Mouse (Mus musculus) left cerebral cortex, adult 18-20 months (tissue): ENCODE measurements around the gene Osm. TPM values are rescaled to one million over a fixed set of nuclear protein-coding genes. Genes with fewer than 3 reads are reported as not detected.

Source experiments
- DNase-seq, 2 experiments: peaks; one replicate each; pipeline ENCODE4 v3.0.0; 2021 to 2022; ENCODE audit warnings: low spot score in 2 of 2, mixed read lengths in 1 of 2
- total RNA-seq, 2 experiments: library from RNA; stranded (reverse); gene quantifications; 2 replicates each; pipeline ENCODE4 v1.2.3; 2021

Osm gene
- total RNA-seq, 2 experiments from 2014 or later = 0.19 TPM; not detected in 1

DNA sequence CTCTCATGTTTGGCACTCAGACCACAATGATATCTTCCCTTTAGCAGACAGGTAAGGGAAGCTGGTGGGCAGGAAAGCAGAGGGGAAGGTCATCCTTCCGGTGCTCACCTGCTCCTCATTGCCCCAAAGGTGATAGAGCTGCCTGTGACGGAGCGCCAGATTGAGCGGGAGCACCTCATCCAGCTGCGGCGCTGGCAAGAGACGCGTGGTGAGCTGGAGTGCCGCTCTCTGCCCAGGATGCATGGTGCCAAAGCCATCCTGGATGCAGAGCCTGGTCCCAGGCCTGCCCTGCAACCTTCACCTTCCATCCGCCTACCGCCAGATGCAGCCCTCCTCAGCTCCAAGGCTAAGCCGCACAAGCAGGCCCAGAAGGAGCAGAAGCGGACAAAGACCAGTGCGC, 21.6 kb upstream of the Osm start:
- DNase-seq = no peak

DNA sequence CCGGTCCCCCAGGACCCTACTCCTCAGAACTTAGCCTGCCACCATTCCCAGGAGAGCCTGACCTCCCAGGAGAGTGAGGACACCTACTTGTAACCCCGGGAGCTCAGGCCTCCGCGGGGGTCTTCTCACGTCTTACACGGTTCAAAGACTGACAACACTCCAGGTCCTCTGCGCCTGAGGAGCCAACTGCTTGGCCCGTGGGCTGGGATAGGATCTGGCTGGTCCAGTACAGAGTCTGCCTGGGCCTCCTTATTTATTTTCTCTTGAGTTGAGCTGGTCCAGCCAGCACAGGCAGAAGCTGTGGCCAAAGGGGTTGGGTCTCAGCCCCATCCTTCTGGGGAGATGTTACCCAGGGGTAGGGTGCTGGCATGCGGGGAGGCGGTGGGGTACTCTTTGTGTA, 21.2 kb upstream of the Osm start:
- DNase-seq = no peak

DNA sequence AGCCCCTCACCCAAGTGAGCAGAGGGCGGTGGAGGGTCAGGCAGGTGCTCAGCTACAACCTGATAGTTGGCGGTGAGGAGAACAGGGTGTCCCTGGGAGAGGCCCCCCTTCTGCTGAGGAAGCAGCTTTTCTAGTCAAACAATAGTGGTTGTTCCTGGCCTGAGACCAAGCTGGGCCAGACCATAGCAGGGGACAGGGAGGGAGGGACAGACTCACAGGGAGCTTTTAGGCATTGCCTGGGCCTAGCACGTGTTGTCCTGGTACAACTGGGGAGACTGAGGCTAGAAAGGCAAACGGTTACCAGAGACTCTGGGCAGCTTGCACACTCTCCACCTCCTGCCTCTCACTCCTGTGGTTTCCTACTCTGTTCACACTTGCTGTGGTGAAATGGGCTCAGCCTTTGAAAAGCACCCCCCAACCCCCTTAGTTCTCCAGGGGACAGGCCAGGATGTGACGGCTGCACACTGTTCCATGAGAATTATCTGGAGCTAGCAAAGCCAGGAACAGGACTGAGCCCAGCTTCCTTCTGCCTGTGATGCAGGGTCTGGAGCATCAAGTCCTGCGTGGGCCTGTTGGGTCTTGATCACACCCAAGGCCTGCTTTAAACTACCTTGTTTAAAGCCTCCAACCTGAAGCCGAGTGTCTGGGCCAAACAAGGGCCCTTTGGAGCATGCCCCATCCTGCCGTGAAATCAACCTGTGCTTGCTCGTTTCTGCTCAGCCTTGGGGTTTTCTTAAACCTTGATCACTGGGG, 19.8 kb upstream of the Osm start:
- no peak for DNase-seq

DNA sequence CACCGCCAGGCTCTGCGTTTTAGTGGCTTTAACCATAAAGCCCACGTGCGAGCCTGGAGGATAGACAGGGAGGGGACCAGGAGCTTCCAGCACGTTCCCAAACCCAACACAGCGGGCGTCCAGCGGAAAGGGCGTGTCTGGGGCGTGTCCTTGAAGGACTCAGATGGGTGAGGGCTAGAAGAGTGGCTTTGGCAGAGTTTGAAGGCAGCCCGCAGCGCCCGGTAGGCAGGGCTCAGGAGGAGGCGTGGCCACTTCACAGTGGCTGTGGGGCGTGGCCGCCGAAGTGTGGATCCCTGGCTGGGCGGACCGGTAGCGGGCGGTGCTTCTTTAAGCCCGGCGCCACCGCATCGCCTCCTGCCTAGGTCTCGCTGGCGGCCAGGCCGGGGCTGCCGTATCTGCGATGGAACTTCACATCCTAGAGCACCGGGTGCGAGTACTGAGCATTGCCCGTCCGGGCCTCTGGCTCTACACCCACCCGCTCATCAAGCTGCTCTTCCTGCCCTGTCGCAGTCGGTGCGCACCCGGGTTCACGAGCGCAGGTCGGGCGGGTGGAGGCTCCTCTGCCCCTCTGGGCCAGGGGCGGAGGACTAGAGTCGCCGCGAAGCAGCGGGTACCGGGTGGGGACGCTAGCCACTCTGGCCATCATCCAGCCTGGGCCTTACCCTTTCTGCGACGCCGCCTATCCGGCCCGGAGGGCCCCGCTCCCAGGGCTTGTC, 18.1 kb upstream of the Osm start, which contains the start of gene Castor1:
TSS of gene Castor1 (plus strand) at position 312 of the 716 bp plus-strand sequence.
- peak; percentile 49 to 60 for DNase-seq

DNA sequence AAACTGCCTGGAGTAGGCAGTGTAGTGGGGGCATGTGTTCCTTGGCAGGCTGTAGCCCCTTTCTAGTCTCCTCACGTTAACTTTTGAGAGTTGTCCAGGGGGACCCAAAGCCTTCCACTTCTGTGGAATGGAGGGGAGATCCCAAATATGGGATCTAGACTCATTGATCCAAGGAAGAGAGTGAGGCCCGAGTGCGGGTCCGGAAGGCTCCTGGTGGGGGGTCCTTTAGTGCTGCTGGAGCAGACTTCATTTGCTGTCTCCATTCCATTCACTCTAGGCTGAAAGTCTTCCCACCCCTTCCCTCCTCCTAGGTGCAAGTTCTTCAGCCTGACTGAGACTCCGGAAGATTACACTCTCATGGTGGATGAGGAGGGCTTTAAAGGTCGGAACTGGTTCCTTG, 17.6 kb upstream of the Osm start:
- DNase-seq = no peak

DNA sequence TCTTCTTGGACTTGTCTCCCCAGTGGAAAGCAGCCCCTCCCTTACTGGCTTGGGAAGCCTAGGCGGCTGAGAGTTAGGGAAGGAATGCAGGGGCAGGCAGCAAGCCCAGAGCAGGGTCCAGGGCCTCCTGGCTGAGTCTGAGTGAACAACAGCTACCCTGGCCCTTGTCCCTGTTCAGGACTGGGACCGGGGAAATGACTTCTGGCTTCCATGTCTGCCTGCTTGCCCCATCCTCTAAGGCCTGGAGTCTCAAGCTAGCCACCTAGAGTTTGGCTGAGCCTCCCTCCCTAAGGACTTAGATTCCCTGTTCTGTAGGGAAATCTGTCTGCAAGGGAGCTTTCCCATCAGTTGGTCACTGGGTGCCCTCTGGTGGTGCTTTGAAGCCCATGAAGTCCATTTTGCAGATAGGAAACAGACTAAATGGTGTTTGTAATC, 16.9 kb upstream of the Osm start:
- peak; percentile 73 to 79 for DNase-seq

DNA sequence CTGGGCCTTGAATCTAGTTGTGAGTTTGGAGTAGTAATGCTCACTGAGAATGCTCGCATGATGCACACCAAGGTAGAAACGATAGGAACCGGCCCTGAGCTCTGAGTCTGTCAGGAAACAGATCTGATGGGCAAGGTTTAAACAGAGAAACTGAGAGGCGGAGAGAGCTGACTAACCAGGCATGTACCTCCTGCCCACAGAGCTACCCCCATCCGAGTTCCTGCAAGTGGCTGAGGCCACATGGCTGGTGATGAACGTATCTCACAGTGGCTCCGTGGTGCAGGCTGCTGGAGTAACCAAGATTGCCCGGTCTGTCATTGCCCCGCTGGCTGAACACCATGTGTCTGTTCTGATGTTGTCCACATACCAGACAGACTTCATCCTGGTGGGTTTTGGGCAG, 16.3 kb upstream of the Osm start:
- no peak for DNase-seq

DNA sequence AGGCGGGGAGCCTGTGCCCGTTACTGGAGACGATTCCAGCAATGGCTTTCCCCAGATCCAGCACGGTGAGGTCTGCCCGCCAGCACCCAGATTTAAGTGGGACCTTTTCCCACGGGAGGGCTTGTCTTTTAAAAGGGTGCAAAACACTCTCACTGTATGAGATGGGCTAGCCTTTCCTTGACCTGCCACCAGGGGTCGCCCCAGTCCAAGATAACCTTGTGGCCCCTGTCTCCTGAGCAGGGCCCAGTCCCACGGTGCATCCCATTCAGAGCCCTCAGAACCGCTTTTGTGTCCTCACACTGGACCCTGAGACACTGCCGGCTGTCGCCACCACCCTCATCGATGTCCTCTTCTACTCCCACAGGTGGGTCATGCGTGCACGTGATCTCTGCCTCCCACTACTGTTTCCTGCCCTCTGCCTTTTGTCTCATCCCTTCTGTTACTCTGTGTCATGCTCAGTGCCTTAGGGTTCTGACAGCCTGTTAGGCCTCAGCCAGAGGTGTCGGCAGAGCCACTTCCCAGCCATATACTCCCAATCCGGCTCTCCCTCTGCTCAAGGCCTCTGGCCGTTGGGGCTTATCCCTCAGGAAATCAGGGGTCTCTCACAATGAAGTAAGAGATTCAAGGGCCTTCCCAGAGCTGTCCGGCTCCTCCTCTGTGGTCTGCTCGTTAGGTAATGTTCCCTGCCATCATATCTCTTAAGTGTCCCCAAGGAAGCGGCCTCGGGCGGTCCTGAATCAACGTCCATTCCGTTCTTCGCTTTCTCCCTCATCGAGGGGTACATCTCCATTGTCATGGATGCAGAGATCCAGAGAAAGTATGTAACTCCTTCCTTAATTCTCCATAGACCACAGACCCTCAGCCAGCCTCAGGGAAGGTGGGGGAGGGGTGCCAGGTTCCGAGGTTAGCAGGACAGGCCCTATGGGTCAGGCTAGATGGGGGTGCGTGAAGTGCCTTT, 15.5 kb upstream of the Osm start:
- peak; percentile 59 to 76 for DNase-seq

DNA sequence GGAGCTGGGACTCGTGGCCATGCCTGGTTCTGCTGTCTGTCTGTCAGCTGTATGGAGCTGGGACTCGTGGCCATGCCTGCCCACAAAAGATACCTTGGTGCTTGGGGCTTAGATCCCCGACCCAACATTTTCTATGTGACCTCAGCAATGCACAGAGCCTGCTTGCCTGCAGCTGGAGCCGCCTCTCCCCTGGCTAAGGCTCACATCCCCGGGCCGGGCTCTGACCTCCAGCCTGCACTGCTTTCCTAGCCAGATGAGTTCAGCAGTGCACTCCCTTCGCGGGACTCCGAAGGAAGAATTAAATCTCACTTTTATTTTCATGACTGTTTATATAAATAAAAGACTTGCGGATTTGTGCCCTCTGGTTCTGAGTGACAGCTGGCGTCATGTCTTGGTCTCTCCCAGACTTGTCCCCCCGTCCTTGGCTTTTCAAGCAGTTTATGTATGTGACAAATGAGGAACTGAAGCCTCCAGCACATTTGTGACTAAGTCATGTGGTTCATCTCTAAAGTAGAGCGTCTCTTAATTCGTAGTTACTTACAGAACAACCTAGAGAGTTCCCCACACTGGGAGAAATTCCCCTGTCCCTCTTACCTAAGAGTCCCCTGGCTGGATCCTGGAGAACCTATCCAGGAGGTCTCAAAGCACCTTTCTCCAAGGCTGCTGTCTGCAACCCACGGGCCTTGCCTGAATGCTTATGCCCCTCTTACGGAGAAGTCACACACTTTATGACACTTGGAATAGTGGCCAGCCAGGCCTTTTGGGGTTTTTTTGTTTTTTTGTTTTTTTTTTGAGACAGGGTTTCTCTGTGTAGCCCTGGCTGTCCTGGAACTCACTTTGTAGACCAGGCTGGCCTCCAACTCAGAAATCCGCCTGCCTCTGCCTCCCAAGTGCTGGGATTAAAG, 13.9 kb upstream of the Osm start:
- DNase-seq = no peak

DNA sequence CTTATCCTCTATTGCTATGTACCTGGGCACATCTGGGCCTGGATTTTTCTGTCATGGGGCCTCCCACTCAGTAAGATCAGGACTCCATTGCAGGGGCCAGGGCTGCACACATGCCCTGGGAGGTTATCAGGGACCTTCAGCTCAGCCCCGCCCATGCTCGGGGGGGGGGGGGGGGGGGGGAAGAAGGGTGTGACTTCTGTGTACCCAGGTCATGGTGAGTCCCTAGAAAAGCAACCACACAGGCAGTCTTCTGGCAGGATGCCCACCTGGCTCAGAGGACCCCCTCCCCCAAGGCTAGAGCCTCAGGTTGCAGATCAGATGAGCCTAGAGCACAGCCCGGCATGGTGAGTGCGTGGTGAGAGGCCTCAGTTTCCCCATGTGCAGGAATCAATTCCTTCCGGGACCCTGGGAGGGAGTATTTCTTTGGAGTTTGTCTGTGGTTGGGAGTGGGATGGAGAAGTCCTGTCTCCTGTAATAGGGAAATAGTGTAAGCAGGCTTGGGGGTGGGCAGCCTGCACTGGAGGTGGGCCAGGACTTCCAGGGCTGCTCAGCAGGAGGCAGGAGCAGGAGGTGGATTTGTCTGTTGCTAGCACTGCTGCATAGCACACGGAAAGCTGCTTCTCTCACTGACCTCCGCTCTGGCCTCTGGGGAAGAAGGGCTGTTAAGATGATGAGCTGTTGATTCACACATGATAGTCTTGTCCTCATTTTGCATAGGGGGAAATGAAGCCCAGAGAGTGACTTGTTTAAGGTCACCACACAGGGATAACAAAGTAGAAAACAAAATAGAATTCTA, 12.6 kb upstream of the Osm start:
- DNase-seq = no peak

DNA sequence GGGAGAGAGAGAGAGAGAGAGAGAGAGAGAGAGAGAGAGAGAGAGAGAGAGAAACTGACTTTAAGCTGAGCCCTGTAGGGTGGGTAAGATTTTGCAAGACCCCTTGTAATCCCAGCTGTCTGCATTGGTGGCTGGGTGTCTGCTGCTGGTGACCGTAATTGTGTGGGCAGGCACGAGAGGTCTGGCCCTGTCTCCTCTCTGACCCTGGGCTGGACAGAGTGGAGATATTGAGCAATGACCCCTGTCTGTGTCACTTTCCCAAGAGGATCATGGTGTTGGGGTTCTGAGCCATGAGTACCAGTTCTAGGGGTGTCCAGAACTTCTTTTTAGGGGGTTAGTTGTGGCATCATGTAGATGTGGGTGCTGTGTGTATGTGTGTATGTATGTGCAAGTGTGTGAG, 12.0 kb upstream of the Osm start:
- DNase-seq = no peak

DNA sequence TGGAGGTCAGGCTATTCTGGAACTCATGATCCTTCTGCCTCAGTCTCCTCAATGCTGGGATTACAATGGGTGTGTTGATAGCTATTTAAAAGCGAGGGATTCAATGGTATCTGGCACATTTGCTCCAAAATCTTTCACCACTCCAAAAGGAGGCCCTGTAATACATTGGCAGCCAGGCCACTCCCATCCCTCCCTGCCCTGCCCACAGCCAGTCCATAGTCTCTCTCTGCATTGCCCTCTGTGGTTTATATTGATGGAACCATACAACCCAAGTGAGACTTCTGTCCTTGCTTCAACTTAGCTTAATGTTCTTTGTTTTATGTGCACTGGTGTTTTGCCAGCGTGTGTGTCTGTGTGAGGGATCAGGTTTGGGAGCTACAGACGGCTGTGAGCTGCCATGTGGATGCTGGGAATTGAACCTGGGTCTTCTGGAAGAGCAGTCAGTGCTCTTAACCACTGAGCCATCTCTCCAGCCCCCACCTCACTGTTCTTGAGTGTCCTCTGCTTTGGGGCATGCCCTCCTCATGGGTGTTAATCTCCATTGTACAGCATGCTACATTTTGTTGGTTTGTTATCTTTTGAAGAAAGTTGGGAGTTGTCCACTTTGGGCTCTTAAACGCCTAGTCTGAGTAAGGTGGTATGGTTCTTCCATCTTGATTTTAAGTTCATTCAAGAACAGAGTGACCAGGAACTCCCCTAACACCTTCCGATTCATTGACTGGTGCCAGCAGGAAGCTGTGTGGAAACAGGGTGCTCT, 9.5 kb upstream of the Osm start:
- no peak for DNase-seq

DNA sequence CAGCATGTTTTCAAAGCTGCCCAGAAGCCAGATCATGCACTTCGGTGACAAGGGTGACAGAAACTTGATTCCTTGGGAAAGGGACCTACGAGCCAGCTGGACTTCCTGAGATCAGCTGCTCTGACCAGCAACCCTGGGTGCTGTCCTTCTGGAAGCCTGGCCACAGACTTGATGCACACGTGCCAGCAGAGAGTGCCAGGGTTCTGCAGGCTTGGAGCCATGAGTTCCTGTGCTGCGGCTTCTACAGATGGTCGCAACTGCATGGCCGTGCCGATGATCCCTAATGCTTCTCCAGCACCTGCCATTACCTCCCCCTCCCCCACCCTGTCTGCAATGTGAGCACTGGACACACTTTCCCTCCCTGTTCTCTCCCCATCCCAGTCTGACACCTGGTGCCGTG, 7.8 kb upstream of the Osm start:
- no peak for DNase-seq

DNA sequence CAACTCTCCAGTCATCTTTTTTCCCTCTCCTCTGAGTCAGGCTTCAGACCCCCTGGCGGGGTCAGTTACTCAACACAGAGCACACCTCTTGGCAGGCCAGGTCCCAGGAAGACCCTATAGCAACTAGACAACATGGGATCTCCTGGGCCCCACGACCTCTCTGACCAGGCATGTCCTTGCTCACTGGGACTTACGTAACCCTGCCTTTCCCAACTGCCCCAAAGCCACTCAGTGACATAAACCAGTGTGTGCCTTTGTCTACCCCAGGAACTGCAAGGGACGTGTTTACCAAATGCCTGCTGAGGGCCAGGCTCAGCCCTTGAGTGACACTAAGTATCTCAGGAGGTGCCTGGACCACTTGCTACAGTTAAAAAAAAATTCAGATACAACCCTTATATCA, 6.4 kb upstream of the Osm start:
- DNase-seq = no peak

DNA sequence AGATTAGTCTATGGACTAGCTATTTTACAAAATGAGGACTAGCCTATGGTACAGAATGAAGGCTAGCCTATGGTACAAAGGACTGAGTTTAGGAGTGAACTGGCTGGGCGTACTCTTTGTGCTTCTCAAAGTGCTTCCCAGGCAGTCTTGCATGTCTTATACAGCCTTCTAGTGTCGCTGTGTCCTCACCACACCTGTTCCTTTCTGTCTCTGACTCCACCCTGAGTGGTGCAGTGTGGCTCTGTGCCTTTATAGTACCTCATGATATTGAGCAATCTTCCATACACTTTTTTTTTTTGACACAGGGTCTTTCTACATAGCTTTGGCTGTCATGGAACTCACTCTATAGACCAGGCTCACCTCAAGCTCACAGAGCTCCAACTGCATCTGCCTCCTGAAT, 4.8 kb upstream of the Osm start:
- no peak for DNase-seq

DNA sequence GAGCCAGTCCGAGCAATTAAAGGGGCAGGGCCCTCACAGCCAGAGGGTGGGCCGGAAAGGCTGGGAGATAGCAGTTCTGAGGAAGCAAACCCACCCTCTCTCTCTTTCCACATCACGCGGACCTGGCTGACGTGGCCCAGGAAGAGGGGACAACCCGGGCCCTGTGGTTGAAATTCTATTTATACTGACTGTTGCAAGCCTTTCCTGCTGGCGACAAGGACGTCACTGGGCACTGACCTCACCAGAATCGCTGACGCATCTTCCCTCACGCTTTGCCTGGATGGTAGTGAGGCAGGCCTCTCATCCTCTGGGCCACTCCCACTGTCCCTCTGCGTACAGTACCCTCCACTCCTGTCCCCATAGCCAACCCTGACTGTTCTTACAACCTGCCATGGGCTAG, 3.6 kb upstream of the Osm start:
- DNase-seq = no peak

DNA sequence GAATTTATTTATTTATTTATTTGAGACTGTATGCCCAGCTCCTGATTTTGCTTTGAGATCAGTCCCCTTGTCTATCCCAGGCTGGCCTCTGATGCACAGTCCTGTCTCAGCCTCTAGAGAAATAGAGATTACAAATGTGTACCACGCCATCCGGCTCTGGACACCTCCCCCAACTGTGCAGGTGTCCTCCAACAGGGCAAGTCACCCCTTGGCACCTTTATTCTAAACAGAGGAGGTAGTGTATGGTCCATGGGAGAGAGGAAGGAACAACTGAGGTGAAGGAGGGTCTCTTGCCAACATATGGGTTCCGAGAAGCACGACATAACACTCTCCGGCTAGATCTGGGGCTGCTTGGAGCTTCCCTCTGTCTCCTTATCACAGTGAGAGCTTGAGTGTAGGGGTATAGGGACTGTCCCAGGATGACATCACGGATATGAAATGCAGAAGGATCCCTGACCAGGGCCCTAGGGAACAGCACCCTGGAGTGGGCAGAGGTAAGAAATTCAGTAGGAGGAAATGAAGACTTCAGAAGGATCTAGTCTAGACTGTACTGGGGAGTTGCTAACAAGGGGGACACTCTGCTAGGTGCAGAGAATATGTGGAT, 1.1 kb upstream of the Osm start:
- DNase-seq = no peak

DNA sequence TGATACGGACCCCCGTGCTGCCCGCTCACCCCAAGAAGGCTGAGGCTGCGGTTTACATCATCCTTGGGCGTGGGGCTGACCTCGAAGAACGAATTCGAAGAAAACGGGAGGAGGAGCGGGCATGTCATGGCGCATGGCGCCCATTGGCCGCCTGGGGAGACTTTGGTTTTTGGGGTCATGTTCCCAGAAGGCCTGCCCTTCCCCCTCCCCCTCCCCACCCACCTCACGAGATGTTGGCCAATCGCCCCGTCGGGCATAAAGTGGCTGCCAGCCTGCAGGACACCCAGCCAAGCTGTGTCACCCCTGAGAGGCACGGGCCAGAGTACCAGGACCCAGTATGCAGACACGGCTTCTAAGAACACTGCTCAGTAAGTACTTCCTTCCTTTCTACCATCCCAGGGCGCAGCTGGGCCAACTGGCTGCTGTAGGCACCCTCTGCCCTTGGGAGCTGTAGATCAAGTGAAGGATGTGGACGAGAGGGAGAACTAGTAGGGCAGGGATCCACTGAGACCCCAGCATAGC, 387 bp downstream of the Osm start:
- no peak for DNase-seq
